Mouse (Mus musculus) megakaryocyte-erythroid progenitor cell, adult 5-6 weeks (primary cell): ENCODE results near the gene Rcc1. TPM values are rescaled to one million over a fixed set of nuclear protein-coding genes. Genes with fewer than 3 reads are reported as not detected.

Experiments
- ATAC-seq: replicated peaks from 2 replicates; pipeline ENCODE4 v1.8.0; 2016; ENCODE audit warnings: mild to moderate bottlenecking, inconsistent platforms; ENCODE audit not compliant: severe bottlenecking, poor library complexity, low FRiP score, low TSS enrichment
- total RNA-seq, 2 experiments: library from RNA; stranded (forward) in 1 of 2; stranded (reverse) in 1 of 2; fragments of 200-1000, 215-1000 nt in 1 of 2; fragments of >200 nt in 1 of 2; fragmentation: Nextera tagmentation in 1 of 2; gene quantifications; 2 replicates each; pipeline ENCODE4 v1.2.3; 2014 to 2017

The Rcc1 gene
- total RNA-seq (2014; fragmentation: Nextera tagmentation) (70.1 and 82.4 TPM in 2 replicates), total RNA-seq (2017) (40.0 and 64.8 TPM in 2 replicates)

- ATAC-seq = peak; percentile 74
Observed at GRCm38 (mm10) chr4:132353481-132353885, at the start of gene Rcc1. TSS of gene Rcc1 (minus strand) at chr4:132353605.

DNA sequence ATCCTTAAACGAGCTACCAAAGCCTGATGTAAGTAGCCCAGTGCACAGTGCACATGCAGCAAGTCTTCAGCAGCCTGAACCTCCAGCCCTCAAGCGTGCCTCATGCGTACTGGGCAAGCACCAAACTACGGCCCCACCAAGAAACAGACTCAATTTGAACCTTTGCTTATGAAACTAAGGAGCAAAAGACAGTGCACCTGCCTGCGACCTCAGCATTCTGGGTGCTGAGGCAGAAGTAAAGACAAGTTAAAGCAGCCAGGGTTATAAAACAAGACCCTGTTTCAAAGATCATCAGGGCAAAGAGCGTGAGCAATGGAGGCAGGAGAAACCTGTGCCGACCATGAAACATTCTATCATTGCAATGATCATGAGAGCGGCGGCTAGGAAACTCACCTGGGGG, 47.6 kb upstream of the Rcc1 start:
- no peak for ATAC-seq

DNA sequence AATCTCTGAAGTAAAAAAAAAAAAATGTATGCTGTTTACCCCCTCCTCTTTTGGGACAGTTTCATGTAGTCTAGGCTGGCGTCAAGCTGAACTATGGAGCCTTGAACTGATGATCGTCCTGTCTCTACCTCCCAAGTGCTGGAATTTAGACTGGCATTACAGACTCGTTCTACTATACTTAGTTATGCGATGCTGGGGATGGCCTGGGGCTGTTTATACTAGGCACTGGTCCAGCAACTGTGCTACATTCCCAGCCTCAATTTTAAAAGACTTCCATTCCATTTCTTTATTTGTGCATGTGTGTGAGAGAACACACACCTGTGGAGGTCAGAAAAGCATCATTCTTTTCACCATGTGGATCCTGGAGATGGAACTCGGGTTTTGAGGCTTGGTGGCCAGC, 45.5 kb upstream of the Rcc1 start:
- no peak for ATAC-seq

DNA sequence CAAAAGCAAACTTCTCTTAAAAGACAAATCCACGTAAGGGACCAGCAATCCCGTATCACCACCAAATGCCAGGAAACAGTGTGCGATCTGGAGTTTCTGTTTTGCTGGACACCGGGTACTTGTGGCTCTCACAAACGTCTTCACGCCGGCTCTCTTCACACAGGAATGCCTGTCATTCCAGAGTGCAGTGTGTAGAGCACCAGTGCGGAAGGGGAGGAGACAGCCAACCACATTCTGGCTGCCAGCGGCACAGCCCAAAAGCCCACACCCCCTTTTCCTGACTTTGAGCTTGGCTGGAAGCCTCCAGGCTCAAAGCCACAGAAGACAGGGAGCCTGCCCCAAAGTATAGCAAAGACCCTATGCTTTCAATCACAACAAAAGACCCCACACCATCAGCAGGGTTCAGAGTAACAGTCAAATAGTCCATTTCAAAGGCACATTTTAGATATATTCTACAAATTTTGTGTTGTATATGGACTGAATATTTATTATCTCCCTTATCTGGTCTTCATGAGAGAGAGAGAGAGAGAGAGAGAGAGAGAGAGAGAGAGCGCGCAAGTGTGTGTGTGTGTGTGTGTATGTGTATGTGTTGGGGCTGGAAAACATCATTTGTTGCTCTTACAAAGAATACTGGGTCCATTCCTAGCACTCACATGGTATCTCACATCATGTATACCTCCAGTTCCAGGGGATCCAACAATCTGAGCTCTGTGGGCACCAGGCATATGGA, 44.8 kb upstream of the Rcc1 start:
- ATAC-seq = peak; percentile 88

DNA sequence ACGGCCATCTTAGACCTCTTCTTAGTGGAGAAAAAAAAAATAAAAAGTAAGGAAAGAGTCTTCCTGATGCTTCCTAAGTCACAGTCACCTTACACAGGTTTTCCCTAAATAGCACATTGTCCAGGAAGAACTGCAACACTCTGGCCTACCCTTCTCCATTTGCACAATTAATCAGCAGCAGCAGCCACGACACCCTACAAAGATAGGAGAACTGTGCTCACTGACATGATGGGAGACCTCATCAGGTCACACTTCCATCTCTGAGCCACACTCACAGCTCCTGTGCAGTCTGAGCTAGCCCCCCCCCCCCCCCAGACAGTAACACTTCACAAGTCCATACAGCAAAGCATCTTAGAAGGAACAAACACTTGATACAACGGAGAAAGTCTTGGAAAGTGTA, 43.7 kb upstream of the Rcc1 start:
- ATAC-seq = no peak

GRCm38 (mm10) chr4:132396251-132396650, 42.8 kb upstream of the Rcc1 start:
- no peak for ATAC-seq

GRCm38 (mm10) chr4:132391063-132391740, 37.8 kb upstream of the Rcc1 start:
- peak; percentile 98 for ATAC-seq

GRCm38 (mm10) chr4:132389302-132389701, 35.9 kb upstream of the Rcc1 start:
- no peak for ATAC-seq

- ATAC-seq = no peak
Observed at GRCm38 (mm10) chr4:132387617-132388016, 34.2 kb upstream of the Rcc1 start.

GRCm38 (mm10) chr4:132386846-132387245, 33.4 kb upstream of the Rcc1 start:
- ATAC-seq = no peak

GRCm38 (mm10) chr4:132385771-132386410, 32.5 kb upstream of the Rcc1 start:
- ATAC-seq = no peak

DNA sequence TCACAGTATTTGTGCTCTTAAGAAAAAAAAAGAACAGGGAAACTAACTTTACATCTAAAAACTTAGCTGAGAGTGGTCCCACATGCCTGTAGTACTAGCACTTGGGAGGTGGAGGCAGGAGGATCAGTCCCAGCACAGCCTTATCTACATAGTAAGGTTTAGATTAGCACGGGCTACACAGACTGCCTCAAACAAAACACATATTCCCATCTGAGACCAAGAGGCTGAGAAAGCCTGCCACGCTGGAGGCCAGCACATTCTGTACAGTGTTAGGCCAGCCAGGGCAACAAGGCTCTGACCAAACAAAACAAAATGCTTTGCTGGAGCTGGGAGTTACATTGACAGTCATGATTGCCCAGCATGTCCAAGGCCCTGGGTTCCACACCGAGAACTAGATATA, 30.1 kb upstream of the Rcc1 start:
- peak; percentile 76 for ATAC-seq

DNA sequence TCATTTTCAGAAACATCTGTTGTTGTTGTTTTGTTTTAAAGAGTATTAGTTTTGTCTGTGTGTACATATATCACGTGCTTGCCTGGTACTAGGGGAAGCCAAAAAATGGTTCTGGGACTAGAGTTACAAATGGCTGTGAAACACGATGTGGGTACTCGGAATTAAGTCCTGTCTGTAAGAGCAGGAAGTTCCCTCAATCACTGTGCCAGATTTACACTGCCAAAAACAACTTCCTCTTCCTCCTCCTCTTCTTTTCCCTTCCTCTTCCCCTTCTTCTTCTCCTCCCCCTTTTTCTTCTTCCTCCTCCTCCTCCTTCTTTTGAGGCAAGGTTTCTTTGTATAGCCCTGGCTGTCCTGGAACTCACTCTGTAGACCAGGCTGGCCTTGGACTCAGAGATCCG, 28.9 kb upstream of the Rcc1 start:
- no peak for ATAC-seq

DNA sequence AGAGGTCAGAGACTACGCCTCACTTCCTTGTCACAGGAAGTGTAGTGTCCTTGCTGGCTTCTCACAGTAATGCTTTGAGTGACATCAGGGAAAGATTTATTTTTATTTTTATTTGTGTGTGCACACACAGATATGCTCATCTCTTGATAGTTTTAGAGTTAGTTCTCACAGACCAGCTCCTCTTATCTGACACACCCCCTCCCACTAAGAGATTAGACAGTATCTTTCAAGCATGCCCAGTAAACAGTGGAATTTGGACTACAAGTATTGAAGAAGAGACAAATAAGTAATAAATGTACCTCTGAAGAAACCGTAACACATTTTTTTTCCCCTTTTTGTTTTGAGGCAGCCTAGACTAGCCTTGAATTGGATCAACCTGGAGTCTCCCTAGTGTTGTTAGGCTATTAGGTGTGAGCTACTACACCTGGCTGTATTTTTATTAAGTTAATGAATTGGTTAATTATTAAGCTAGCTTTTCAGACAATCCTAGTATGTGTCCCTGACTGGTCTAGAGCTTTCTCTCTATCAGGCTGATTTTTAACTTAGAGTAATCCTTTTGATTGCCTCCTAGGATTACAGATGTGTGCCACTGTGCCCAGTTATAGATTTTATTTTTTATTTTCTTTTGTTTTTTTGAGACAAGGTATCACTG, 27.7 kb upstream of the Rcc1 start:
- ATAC-seq = no peak

GRCm38 (mm10) chr4:132373820-132374219, 20.4 kb upstream of the Rcc1 start:
- no peak for ATAC-seq

- no peak for ATAC-seq
Observed at GRCm38 (mm10) chr4:132369953-132370750, 16.7 kb upstream of the Rcc1 start.

DNA sequence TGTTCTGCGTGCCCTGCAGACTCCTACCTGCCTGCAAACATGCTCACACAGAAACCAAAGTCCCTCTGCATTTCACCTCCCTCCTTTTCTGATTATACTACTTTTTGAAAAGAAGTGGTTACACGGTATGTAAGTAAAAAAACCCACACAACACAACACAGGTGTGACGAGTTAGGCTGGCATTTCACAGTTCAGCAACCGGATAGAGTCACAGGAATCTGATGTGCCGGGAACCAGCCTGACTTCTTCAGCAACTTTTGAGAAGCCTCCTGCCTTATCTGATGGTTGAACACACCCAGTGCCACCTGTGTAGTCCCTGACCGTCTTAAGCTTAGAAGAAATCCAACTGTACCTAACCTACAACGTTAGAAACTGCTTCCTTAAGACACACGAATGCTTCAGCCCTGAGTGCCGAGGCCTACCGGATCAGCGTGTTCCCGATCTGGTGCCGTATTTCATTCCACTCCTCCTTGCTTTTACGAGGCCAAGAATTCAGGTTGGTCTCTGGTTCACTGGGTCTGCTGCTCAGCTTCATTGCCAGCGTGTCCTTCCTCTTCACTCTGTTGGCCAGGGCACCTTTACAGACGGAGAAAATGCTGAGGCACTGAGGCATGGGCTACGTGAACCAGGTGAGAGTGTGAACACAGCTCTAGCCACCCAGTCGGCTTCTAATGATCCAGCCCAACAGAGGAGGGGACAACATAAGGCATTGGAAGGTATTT, 14.2 kb upstream of the Rcc1 start:
- no peak for ATAC-seq

DNA sequence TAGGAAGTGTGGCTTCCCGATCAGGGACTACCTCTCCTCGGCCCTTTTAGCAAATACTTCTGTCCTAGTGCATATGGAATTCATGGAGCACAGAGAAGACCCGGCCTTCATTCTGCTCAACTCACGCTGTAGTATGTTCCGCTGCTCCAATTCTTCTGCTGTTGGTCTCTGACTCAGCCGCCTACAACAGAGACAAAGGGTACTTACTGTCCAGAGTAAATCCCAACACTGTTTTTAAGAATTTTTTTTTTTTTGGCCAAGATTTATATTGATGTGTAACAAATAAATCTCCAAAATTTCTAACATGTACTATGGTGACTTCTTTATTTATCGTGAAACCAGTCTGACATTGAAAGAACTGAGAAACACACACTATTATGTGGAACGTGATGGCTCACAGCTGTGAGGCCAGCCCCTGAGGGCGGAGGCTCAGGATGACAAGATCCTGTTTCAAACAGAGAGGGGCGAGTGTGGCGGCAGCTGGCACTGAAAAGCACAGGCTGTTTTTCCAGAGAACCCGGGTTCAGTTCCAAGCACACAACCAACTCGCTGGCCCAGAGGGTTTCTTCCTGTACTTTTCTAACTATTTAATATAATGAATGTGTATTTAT, 12.2 kb upstream of the Rcc1 start:
- ATAC-seq = no peak
